Mouse (Mus musculus) fibroblast of lung, adult 2 months (primary cell): ENCODE results near the gene Atad5.
"Not testable (repeated sequence)": the region's sequence is repeated elsewhere in the genome, so short reads cannot be mapped to it uniquely, and the experiment has no call there.

Experiments used
- DNase-seq: peaks from one replicate; pipeline ENCODE4 v3.0.0-alpha.2; 2011; ENCODE audit warnings: low read depth

Gene Atad5

DNA sequence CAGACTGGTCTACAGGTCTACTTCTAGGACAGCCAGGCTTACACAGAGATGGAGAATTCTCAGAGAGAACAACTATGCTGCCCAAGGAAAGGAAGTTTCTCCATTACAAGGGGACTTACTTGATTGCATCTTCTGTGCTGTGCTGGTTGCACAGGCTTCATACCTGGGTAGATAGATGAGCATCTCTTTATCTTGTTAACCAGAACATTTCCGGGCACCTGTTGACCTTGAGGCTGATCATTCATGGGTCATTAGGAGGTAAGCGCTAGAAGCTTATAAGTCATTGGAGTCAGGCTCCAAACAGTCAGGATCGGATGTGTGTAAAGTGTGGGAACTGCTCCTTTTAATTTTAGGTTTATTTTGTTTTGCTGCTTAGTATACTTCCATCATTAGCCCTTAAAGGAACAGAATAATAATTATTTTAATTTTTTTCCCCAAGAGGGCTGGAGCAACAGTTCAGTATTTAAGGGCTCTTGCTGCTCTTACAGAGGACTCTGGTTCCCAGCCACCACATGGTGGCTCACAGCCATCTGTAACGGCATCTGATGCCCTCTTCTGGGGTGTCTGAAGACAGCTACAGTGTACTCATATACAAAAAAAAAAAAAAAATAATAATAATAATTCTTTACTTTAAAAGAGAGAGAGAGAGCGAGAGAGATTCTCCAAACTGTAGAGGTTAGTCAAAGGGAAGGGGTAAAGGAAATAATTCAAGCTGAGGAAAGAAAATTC lies 92.0 kb downstream of the Atad5 start:
- DNase-seq, result no peak

DNA sequence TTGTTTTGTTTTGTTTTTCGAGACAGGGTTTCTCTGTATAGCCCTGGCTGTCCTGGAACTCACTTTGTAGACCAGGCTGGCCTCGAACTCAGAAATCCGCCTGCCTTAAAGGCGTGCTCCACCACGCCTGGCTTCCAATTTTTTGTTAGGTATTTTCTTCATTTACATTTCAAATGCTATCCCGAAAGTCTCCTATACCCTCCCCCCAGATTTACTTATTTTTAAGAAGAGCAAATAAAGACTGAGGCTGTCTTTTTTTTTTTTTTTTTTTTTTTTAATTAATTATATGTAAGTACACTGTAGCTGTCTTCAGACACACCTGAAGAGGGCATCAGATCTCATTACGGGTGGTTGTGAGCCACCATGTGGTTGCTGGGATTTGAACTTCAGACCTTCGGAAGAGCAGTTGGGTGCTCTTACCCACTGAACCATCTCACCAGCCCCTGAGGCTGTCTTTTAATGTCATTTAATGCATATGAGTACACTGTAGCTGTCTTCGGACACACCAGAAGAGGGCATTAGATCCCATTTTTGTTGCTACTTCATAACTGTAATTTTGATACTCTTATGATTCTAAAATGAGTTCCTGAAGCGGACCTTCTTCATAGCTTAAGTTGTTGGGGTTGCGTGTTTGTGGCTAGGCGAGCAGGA lies 94.0 kb downstream of the Atad5 start:
- not testable (repeated sequence) for DNase-seq

DNA sequence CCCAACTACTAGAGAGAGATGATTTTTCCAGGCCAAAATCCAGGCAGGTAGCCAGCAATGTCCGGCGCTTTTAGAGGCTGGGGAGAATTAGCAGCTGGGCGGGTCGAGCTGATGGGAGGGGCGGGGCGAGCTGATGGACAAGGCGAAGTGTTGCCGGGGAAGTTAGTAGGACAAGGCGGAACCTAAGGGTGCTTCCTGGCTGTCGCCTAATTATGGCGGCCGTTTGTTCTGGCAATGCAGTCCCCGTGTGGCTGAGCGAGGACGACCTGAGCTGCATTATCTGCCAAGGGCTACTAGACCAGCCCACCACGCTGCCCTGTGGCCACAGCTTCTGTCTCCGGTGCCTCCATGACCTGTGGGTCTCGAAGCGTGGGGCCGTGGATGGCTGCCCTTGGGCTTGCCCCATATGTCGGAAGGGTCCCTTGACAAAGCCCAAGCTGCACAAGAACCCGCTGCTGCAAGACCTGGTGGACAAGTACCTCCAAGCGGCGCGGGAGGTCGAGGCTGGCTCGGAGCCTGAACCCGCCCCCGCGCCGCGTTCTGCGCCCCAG lies 94.6 kb downstream of the Atad5 start, which contains the start of gene Rnf135:
Gene Rnf135 (plus strand): TSS at position 147 of the 551 bp plus-strand sequence.
- DNase-seq, result peak; percentile 86

DNA sequence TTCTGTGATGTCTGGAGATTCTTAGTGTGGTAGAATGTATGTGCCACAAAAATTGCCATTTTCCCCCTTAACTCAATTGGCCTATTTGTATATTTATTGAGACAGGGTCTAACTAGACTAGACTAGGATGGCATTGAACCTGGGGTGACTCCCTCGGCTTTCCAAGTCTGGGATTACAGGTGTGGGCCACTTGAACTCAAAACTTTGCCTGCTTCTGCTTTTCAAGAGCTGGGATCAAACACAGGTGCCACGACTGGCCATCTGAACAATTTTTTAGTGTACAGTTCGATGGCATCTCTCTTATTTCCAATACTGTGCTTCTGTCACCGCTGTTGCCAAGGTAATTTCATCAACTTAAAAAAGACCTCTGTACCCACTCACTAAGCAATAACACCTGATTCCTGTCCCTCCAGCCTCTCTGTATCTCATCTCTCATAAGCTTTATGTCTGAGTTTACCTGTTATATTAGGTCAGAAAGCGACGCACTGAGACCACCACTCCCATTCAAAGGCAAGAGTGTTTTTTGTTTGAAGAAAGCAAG lies 95.4 kb downstream of the Atad5 start:
- DNase-seq, result no peak
